Mouse (Mus musculus) c-Kit-positive CD71-positive TER-119-positive erythroid progenitor cells, embryonic 14.5 days (primary cell): Measurements from ENCODE around the gene Fbxo46.
"Not testable (repeated sequence)": the region's sequence is repeated elsewhere in the genome, so short reads cannot be mapped to it uniquely, and the experiment has no call there.

Experiments
- DNase-seq: peaks from one replicate; pipeline ENCODE4 v3.0.0-alpha.2; 2013; ENCODE audit warnings: low spot score

Gene Fbxo46

GRCm38 (mm10) chr7:19119631-19120429, at the start of gene Fbxo46:
Gene Fbxo46, plus strand, starts transcription at chr7:19119859.
- DNase-seq, result peak; percentile 96

GRCm38 (mm10) chr7:19071024-19071423, 48.6 kb upstream of the Fbxo46 start:
- DNase-seq, result not testable (repeated sequence)

- no peak for DNase-seq
Observed at GRCm38 (mm10) chr7:19073504-19073903, 46.2 kb upstream of the Fbxo46 start.

GRCm38 (mm10) chr7:19074494-19074893, 45.2 kb upstream of the Fbxo46 start:
- no peak for DNase-seq

- DNase-seq, result no peak
Observed at GRCm38 (mm10) chr7:19075231-19075630, 44.4 kb upstream of the Fbxo46 start.

GRCm38 (mm10) chr7:19075723-19076585, 43.7 kb upstream of the Fbxo46 start, which contains the start of gene Dmwd:
Gene Dmwd, plus strand, starts transcription at chr7:19076227.
- DNase-seq, result peak; percentile 92

- DNase-seq, result no peak
Observed at GRCm38 (mm10) chr7:19076586-19076991, 43.1 kb upstream of the Fbxo46 start.

GRCm38 (mm10) chr7:19077761-19078160, 41.9 kb upstream of the Fbxo46 start:
- no peak for DNase-seq

- DNase-seq, result no peak
Observed at GRCm38 (mm10) chr7:19078732-19079131, 40.9 kb upstream of the Fbxo46 start.

- no peak for DNase-seq
Observed at GRCm38 (mm10) chr7:19080451-19080950, 39.2 kb upstream of the Fbxo46 start.

GRCm38 (mm10) chr7:19082171-19082570, 37.5 kb upstream of the Fbxo46 start:
- no peak for DNase-seq

GRCm38 (mm10) chr7:19083096-19083495, 36.6 kb upstream of the Fbxo46 start:
- DNase-seq, result no peak

- no peak for DNase-seq
Observed at GRCm38 (mm10) chr7:19083701-19084100, 36.0 kb upstream of the Fbxo46 start, which contains the start of gene Dmpk. Gene Dmpk, plus strand, starts transcription at chr7:19083849.

GRCm38 (mm10) chr7:19084277-19084771, 35.3 kb upstream of the Fbxo46 start:
- no peak for DNase-seq

- no peak for DNase-seq
Observed at GRCm38 (mm10) chr7:19084921-19085473, 34.7 kb upstream of the Fbxo46 start.

- DNase-seq, result no peak
Observed at GRCm38 (mm10) chr7:19085495-19085894, 34.2 kb upstream of the Fbxo46 start.

GRCm38 (mm10) chr7:19086042-19086441, 33.6 kb upstream of the Fbxo46 start:
- DNase-seq, result peak; percentile 85

- no peak for DNase-seq
Observed at GRCm38 (mm10) chr7:19086760-19087159, 32.9 kb upstream of the Fbxo46 start.

GRCm38 (mm10) chr7:19088813-19089212, 30.8 kb upstream of the Fbxo46 start:
- DNase-seq, result peak; percentile 68

GRCm38 (mm10) chr7:19091913-19092312, 27.7 kb upstream of the Fbxo46 start:
- DNase-seq, result no peak

GRCm38 (mm10) chr7:19092381-19093173, 27.1 kb upstream of the Fbxo46 start:
- DNase-seq, result no peak
